Mouse (Mus musculus) kidney, postnatal 36 days (tissue): Measurements from ENCODE around the gene Stk39.

ENCODE experiments used
- DNase-seq, 2 experiments: peaks; one replicate each; pipeline ENCODE4 v3.0.0; 2021 to 2022; ENCODE audit warnings: mixed read lengths in 2 of 2

Stk39 gene

GRCm38 (mm10) chr2:68471759-68472550, at the start of gene Stk39:
TSS of gene Stk39 (minus strand) at chr2:68472268.
- peak; percentile 87 to 89 for DNase-seq

- no peak for DNase-seq
Measured at GRCm38 (mm10) chr2:68515409-68515808, 43.3 kb upstream of the Stk39 start.

- no peak for DNase-seq
Measured at GRCm38 (mm10) chr2:68503202-68503601, 31.1 kb upstream of the Stk39 start.

GRCm38 (mm10) chr2:68502734-68503133, 30.7 kb upstream of the Stk39 start:
- DNase-seq: no peak

- no peak for DNase-seq
Measured at GRCm38 (mm10) chr2:68502236-68502635, 30.2 kb upstream of the Stk39 start.

GRCm38 (mm10) chr2:68486275-68486674, 14.2 kb upstream of the Stk39 start:
- DNase-seq: no peak

- DNase-seq: peak in 1 of 2 experiments; percentile 11
Measured at GRCm38 (mm10) chr2:68485141-68485540, 13.1 kb upstream of the Stk39 start.

GRCm38 (mm10) chr2:68482896-68483295, 10.8 kb upstream of the Stk39 start:
- no peak for DNase-seq

- no peak for DNase-seq
Measured at GRCm38 (mm10) chr2:68479823-68480222, 7.8 kb upstream of the Stk39 start.

GRCm38 (mm10) chr2:68472921-68473320, 853 bp upstream of the Stk39 start:
- DNase-seq: no peak

GRCm38 (mm10) chr2:68472551-68472910, 463 bp upstream of the Stk39 start:
- no peak for DNase-seq

GRCm38 (mm10) chr2:68470891-68471758, 943 bp downstream of the Stk39 start:
- DNase-seq: peak; percentile 50 to 81

GRCm38 (mm10) chr2:68469491-68469890, 2.6 kb downstream of the Stk39 start:
- no peak for DNase-seq

- DNase-seq: peak; percentile 46 to 75
Measured at GRCm38 (mm10) chr2:68468698-68469097, 3.4 kb downstream of the Stk39 start.

- DNase-seq: no peak
Measured at GRCm38 (mm10) chr2:68468259-68468658, 3.8 kb downstream of the Stk39 start.

GRCm38 (mm10) chr2:68467085-68467978, 4.7 kb downstream of the Stk39 start:
- DNase-seq: no peak

GRCm38 (mm10) chr2:68466124-68467070, 5.7 kb downstream of the Stk39 start:
- peak; percentile 33 to 44 for DNase-seq

- DNase-seq: no peak
Measured at GRCm38 (mm10) chr2:68465266-68466123, 6.6 kb downstream of the Stk39 start.

- DNase-seq: no peak
Measured at GRCm38 (mm10) chr2:68464456-68464855, 7.6 kb downstream of the Stk39 start.

- no peak for DNase-seq
Measured at GRCm38 (mm10) chr2:68463801-68464200, 8.3 kb downstream of the Stk39 start.

- no peak for DNase-seq
Measured at GRCm38 (mm10) chr2:68458115-68458514, 14.0 kb downstream of the Stk39 start.
